Mouse (Mus musculus) forebrain, embryonic 12.5 days (tissue): ENCODE results near the gene Glce. TPM values are rescaled to one million over a fixed set of nuclear protein-coding genes. Genes with fewer than 3 reads are reported as not detected.

Source experiments
- ATAC-seq: fragments of 200-750 bp; cut with Nextera tagmentation; 2 replicates; pipeline ENCODE4 v1.8.0; 2017; ENCODE audit warnings: moderate TSS enrichment; ENCODE audit not compliant: low FRiP score
- H3K27ac ChIP-seq: fragments of 300-500 bp; sonication (generic); 2 replicates; pipeline ENCODE4 v1.5.1; 2016; ENCODE audit warnings: mild to moderate bottlenecking
- H3K27me3 ChIP-seq: fragments of 300-500 bp; sonication (generic); 2 replicates; pipeline ENCODE4 v1.6.1; 2016; ENCODE audit warnings: mild to moderate bottlenecking
- H3K36me3 ChIP-seq: fragments of 300-500 bp; sonication (generic); replicated peaks from 2 replicates; pipeline ENCODE4 v1.6.1; 2016; ENCODE audit warnings: mild to moderate bottlenecking
- H3K4me1 ChIP-seq: fragments of 300-500 bp; sonication (generic); 2 replicates; pipeline ENCODE4 v1.6.1; 2016
- H3K4me2 ChIP-seq: fragments of 300-500 bp; sonication (generic); 2 replicates; pipeline ENCODE4 v1.6.1; 2016; ENCODE audit warnings: mild to moderate bottlenecking, moderate library complexity
- H3K4me3 ChIP-seq: fragments of 300-500 bp; sonication (generic); replicated peaks from 2 replicates; pipeline ENCODE4 v1.5.1; 2016; ENCODE audit warnings: mild to moderate bottlenecking
- H3K9ac ChIP-seq: fragments of 300-500 bp; sonication (generic); 2 replicates; pipeline ENCODE4 v1.6.1; 2016; ENCODE audit warnings: mild to moderate bottlenecking
- H3K9me3 ChIP-seq: fragments of 300-500 bp; sonication (generic); 2 replicates; pipeline ENCODE4 v1.6.1; 2016
- WGBS: fragments of 180-500 bp; shearing (Covaris S2); methylation state at CpG from one replicate; pipeline ENCODE4 v1.1.7; 2016; 5-methylcytosine and 5-hydroxymethylcytosine counted together
- polyA plus RNA-seq: library from polyadenylated mRNA; unstranded; fragments of >200 nt; fragmentation: Nextera tagmentation; extraction: Ambion mirVana; gene quantifications from 2 replicates; pipeline ENCODE4 v1.2.1, GENCODE M21; 2016

Glce gene
- polyA plus RNA-seq, 1 experiment from 2014 or later, result 19.6 TPM

DNA sequence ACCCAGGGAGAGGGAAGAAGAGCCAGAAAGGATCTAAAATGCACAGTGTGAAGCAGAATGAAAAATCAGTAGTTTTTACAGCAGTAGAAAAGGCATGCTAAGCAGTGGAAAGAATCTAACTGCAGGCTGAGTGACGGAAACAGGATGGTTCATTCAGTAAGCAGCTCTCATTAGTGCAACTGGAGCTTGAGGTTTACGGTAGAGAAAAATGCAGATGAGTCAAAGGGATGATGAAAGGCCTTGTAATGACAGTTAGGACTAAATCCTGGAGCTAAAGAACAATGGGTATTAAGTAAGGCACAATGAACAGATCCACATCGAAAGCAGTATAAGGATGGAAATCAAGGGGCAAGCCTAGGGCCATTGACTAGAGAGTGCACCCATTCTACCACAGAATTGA lies 3.7 kb downstream of the Glce start:
- H3K4me1 ChIP-seq, result peaks cover 19% of the 10 kb centered on the region
- H3K36me3 ChIP-seq, result no peaks in the 10 kb centered on the region
- 0 out of 2 replicates have a peak, but pooled peaks cover under 1% of the 10 kb centered on the region for H3K27me3 ChIP-seq
- no peak overlapping the region for H3K27ac ChIP-seq
- H3K4me2 ChIP-seq, result no peak overlapping the region
- H3K9ac ChIP-seq, result no peak overlapping the region
- WGBS, result 8% methylated on average over 3 of the region's 3 CpGs
- ATAC-seq, result no peak
- no peaks in the 10 kb centered on the region for H3K9me3 ChIP-seq
- H3K4me3 ChIP-seq, result no peak overlapping the region

DNA sequence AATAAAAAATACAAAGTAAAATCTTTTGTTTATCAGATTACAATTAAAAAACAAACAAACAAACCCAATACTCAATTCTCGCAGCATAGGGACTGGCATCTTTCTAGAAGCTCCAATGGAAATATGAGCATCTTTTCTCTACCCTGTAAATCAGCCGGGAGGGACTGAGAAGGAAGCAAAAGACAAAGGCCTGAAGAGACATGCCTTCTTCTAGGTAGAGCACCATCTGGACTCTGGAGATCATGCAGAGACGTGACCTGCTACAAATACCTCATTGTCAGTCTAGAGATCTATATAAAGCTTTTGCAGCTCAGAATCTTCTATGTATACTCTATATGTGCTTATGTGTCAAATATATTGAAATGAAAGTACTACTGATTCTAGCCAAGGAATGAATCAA lies 6.6 kb downstream of the Glce start:
- H3K36me3 ChIP-seq, result no peaks in the 10 kb centered on the region
- no peaks in the 10 kb centered on the region for H3K27me3 ChIP-seq
- WGBS, result 90% methylated on average over 3 of the region's 3 CpGs
- no peak overlapping the region for H3K27ac ChIP-seq
- no peak overlapping the region for H3K4me3 ChIP-seq
- no peak for ATAC-seq
- no peak overlapping the region for H3K4me2 ChIP-seq
- H3K9me3 ChIP-seq, result no peaks in the 10 kb centered on the region
- peaks cover 6% of the 10 kb centered on the region for H3K4me1 ChIP-seq
- no peak overlapping the region for H3K9ac ChIP-seq

DNA sequence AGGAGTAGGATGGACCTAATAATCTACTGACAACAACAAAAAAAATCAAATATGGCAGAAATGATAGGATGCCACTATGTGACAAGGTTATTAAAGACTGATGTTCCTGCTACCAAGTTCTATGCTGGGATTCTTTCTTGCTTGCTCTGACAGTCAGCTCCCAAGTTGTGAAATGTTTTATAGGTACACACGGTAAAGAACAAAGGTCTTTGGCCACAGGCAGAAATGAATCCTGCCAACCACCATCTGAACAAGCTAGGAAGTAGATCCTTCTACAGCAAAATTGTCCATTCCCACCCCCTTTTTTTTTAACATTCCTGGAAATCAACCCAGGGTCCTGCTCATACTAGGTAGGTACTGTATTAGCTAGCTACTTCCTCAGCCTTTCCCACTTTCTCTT lies 25.9 kb downstream of the Glce start:
- H3K27ac ChIP-seq, result no peak overlapping the region
- no peaks in the 10 kb centered on the region for H3K27me3 ChIP-seq
- no peak for ATAC-seq
- H3K4me2 ChIP-seq, result no peak overlapping the region
- H3K4me1 ChIP-seq, result peaks cover 2% of the 10 kb centered on the region; the same call in 1 of the 2 replicates
- H3K36me3 ChIP-seq, result no peaks in the 10 kb centered on the region
- no peaks in the 10 kb centered on the region for H3K9me3 ChIP-seq
- 85% methylated on average over 1 of the region's 1 CpGs for WGBS
- no peak overlapping the region for H3K9ac ChIP-seq
- no peak overlapping the region for H3K4me3 ChIP-seq

GRCm38 (mm10) chr9:62091604-62092003 lies 30.9 kb downstream of the Glce start:
- Histone ChIP-seq H3K9ac (no peak overlapping the region), H3K36me3 (no peaks in the 10 kb centered on the region), H3K27me3 (no peaks in the 10 kb centered on the region), H3K4me2 (no peak overlapping the region), H3K4me1 (peaks cover 3% of the 10 kb centered on the region; the same call in 1 of the 2 replicates), H3K27ac (no peak overlapping the region), H3K4me3 (no peak overlapping the region), H3K9me3 (no peaks in the 10 kb centered on the region)
- no peak for ATAC-seq
- 76% methylated on average over 5 of the region's 5 CpGs for WGBS

GRCm38 (mm10) chr9:62085548-62085947 lies 36.9 kb downstream of the Glce start:
- no peaks in the 10 kb centered on the region for H3K9me3 ChIP-seq
- 0 out of 2 replicates have a peak, but pooled peaks cover 7% of the 10 kb centered on the region for H3K4me1 ChIP-seq
- no peak overlapping the region for H3K4me3 ChIP-seq
- H3K4me2 ChIP-seq, result no peak overlapping the region
- 93% methylated on average over 2 of the region's 2 CpGs for WGBS
- no peaks in the 10 kb centered on the region for H3K27me3 ChIP-seq
- no peak overlapping the region for H3K27ac ChIP-seq
- no peaks in the 10 kb centered on the region for H3K36me3 ChIP-seq
- ATAC-seq, result no peak
- H3K9ac ChIP-seq, result no peak overlapping the region

DNA sequence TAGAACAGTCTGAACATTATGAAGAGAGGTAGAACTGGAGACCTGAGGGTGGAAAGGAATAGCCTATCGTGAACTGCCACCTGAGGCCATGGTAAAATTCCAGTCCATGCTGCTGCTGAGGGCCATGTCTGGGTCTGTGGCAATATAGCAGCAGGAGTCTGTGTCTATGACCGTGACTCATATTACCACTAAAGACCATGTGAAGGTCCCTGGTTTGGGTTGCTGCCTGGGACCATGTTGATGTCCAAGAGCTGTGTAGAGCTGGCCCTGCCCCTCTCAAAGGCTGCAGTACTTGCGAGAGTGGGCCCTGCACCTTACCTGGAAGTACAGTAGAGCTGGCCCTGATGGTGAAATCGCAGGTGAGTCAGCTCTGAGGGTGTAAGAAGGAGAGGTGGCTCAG lies 37.6 kb downstream of the Glce start:
- H3K4me2 ChIP-seq, result no peak overlapping the region
- H3K36me3 ChIP-seq, result no peaks in the 10 kb centered on the region
- no peak overlapping the region for H3K27ac ChIP-seq
- ATAC-seq, result no peak
- H3K4me1 ChIP-seq, result 0 out of 2 replicates have a peak, but pooled peaks cover 14% of the 10 kb centered on the region
- H3K9me3 ChIP-seq, result no peaks in the 10 kb centered on the region
- 95% methylated on average over 4 of the region's 4 CpGs for WGBS
- H3K27me3 ChIP-seq, result no peaks in the 10 kb centered on the region
- no peak overlapping the region for H3K9ac ChIP-seq
- no peak overlapping the region for H3K4me3 ChIP-seq

DNA sequence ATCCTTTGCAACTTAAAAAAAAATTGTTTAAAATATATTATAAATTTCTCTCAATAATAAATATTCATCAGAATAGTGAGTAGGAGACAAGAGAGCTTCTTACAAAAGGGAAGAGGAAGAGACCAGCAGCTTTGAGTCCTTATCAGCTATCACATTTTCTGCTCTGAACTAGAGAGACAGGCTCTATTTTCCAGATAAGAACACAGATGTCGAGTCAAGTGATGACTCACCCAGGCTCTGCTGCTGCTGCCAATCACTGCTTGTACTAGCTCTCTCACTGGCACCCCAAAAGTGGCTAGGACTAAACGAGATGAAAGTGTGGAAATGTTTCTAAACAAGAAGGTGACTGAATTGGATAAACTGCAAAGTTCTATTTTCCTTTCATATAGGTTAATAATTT lies 39.5 kb downstream of the Glce start:
- no peak overlapping the region for H3K4me2 ChIP-seq
- H3K4me1 ChIP-seq, result 0 out of 2 replicates have a peak, but pooled peaks cover 14% of the 10 kb centered on the region
- H3K4me3 ChIP-seq, result no peak overlapping the region
- no peak overlapping the region for H3K9ac ChIP-seq
- H3K27me3 ChIP-seq, result no peaks in the 10 kb centered on the region
- 69% methylated on average over 2 of the region's 2 CpGs for WGBS
- ATAC-seq, result no peak
- H3K27ac ChIP-seq, result no peak overlapping the region
- no peaks in the 10 kb centered on the region for H3K9me3 ChIP-seq
- no peaks in the 10 kb centered on the region for H3K36me3 ChIP-seq

- WGBS, result 29% methylated on average over 3 of the region's 3 CpGs
- no peaks in the 10 kb centered on the region for H3K27me3 ChIP-seq
- no peaks in the 10 kb centered on the region for H3K9me3 ChIP-seq
- H3K36me3 ChIP-seq, result no peaks in the 10 kb centered on the region
- H3K4me2 ChIP-seq, result no peak overlapping the region
- no peak overlapping the region for H3K4me3 ChIP-seq
- no peak overlapping the region for H3K9ac ChIP-seq
- no peak for ATAC-seq
- H3K27ac ChIP-seq, result no peak overlapping the region
- 0 out of 2 replicates have a peak, but pooled peaks cover 14% of the 10 kb centered on the region for H3K4me1 ChIP-seq
These were observed 40.9 kb downstream of the Glce start for GRCm38 (mm10) chr9:62081542-62081941.

DNA sequence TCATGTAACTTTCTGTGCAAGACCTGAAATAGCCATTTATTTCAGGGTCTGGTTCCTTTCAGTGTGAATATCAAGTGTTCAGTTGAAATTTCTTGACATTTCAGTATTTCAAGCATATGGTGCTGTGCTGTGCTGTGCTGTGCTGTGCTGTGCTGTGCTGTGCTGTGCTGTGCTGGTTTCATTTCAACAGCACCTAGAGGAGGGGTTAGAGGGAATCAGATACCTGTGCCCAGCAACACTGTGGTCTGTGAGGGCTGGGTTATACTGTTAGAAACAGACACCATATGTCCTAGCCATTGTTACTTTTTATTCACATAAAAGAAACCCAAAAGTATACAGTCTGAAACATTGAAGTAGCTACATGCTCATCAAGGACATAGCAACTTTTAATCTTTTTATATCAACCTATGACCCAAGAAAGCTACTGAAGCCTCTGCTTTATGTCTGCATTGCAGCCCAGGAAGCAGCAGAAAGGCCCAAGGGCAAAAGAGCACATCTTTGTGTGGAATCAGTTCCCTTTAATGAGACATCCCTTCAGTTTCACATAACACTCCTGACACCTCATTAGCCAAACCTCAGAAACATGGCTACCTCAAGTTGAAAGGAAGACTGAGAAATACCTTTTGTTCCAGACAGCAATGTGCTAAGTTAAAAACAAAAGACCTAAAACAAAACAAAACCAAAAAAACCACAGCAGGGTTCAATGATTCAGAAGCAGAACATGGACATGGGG lies 42.3 kb downstream of the Glce start:
- ATAC-seq, result no peak
- H3K27ac ChIP-seq, result no peak overlapping the region
- no peaks in the 10 kb centered on the region for H3K9me3 ChIP-seq
- H3K4me3 ChIP-seq, result no peak overlapping the region
- no peaks in the 10 kb centered on the region for H3K36me3 ChIP-seq
- no peaks in the 10 kb centered on the region for H3K27me3 ChIP-seq
- H3K4me1 ChIP-seq, result 0 out of 2 replicates have a peak, but pooled peaks cover 14% of the 10 kb centered on the region
- H3K4me2 ChIP-seq, result no peak overlapping the region
- no peak overlapping the region for H3K9ac ChIP-seq

DNA sequence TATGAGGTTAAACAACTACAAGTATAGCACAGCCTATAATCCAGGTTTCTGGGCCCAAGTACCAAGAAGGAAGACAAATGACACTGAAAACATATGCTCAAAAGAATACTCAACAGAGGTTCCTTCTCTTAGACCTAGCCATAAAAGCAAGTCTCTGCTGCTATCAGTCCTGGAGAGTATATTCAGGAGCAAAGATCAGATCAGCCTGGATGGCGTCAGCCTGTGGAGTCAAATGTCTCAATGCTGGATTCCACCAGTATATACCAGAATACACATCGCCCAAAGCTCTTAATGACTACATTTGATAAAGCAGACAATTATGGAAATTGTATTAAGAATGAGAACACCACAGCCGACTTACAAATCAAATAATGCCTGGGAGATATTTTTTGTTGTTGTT lies 60.2 kb downstream of the Glce start:
- Histone ChIP-seq H3K9me3 (no peaks in the 10 kb centered on the region), H3K4me3 (no peak overlapping the region), H3K4me2 (no peak overlapping the region), H3K27me3 (no peaks in the 10 kb centered on the region), H3K27ac (no peak overlapping the region), H3K36me3 (no peaks in the 10 kb centered on the region), H3K9ac (no peak overlapping the region), H3K4me1 (no peaks in the 10 kb centered on the region)
- 90% methylated on average over 3 of the region's 3 CpGs for WGBS
- ATAC-seq, result no peak

DNA sequence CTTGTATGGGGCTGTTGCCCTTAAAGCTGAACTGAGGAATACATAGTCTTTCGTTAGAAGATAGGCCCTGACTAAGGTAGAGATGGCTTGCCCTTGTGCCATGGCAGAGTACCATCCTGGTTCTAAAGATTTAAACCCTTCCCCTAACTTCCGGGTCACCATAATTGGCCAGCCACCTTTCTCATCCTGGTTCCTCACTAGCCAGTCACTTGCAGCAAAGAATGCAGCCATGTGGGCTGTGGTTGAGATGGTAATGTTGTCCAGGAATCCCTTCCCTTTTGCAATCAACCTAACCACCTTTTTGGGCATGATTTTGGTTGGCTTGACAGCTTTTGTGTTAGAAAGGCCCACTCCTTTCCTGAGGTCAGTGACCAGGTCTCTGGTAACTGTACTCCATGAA lies 62.0 kb downstream of the Glce start:
- no peaks in the 10 kb centered on the region for H3K9me3 ChIP-seq
- no peak overlapping the region for H3K4me2 ChIP-seq
- WGBS, result 92% methylated on average over 2 of the region's 2 CpGs
- no peaks in the 10 kb centered on the region for H3K27me3 ChIP-seq
- H3K27ac ChIP-seq, result no peak overlapping the region
- H3K9ac ChIP-seq, result no peak overlapping the region
- H3K4me1 ChIP-seq, result no peaks in the 10 kb centered on the region
- no peaks in the 10 kb centered on the region for H3K36me3 ChIP-seq
- no peak overlapping the region for H3K4me3 ChIP-seq
- no peak for ATAC-seq

GRCm38 (mm10) chr9:62059941-62060340 lies 62.5 kb downstream of the Glce start:
- Histone ChIP-seq H3K4me1 (no peaks in the 10 kb centered on the region), H3K9ac (no peak overlapping the region), H3K4me2 (no peak overlapping the region), H3K27ac (no peak overlapping the region), H3K4me3 (no peak overlapping the region), H3K27me3 (no peaks in the 10 kb centered on the region), H3K9me3 (no peaks in the 10 kb centered on the region), H3K36me3 (no peaks in the 10 kb centered on the region)
- WGBS, result 84% methylated on average over 11 of the region's 11 CpGs
- no peak for ATAC-seq

- H3K9ac ChIP-seq, result no peak overlapping the region
- H3K4me1 ChIP-seq, result no peaks in the 10 kb centered on the region
- no peaks in the 10 kb centered on the region for H3K9me3 ChIP-seq
- no peaks in the 10 kb centered on the region for H3K27me3 ChIP-seq
- WGBS, result 80% methylated on average over 7 of the region's 7 CpGs
- H3K4me3 ChIP-seq, result no peak overlapping the region
- no peak overlapping the region for H3K27ac ChIP-seq
- ATAC-seq, result no peak
- no peaks in the 10 kb centered on the region for H3K36me3 ChIP-seq
- H3K4me2 ChIP-seq, result no peak overlapping the region
These were observed 64.5 kb downstream of the Glce start for GRCm38 (mm10) chr9:62057881-62058506.
